In the genomic region with DNA sequence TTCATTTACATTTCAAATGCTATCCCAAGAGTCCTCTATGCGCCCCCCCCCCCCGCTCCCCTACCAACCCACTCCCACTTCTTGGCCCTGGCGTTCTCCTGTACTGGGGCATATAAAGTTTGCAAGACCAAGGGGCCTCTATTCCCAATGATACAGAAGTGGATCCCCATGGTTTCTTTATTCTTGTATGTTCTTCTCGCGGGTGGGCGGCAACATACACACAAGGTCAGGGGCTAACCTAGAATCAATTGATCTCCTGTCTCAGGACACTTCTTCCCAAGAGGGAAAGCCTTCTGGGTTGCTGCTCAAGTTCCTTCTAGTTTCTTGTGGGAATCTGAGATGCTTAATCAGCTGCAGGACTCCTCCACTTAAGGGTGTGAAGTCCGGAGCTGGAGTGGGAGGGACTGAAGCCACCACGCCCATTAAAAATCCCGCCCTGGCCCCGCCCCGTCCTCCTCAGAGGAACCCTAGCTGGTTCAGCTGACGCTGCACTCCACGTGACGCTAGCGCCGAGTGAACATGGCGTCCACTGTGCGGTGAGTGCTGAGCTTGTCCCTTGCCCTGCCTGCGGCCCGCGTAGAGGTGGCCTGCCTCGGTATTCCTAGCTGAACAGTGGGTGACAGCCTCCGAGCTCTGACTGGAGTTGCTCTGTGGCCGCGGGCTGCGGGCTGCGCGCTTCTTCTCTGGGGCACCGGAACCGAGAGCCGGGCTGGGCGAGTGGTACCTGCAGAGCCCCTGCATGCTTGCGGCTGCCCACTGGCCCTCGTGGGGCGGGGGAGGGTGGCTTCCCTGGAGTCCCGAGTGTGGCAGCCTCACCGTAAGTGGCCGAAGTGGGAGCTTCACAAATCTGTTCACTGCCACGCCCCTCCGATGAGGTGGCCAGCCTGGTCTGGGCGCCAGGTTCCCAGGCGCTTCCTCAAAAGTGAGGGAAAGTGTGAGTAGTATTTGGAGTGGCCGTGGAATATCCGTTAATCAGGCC, we compare ENCODE assay signal across 8 mouse cellular contexts. TPM values are rescaled to one million over a fixed set of nuclear protein-coding genes. Genes with fewer than 3 reads are reported as not detected.
A peak's percentile ranks its signal among the peaks of the same experiment; 100 is the strongest.
DNase-seq lines count a peak whose midpoint lies in the region; ATAC-seq lines count a peak whose summit lies in the region.

A gene (plus strand): TSS at position 461 of the 979 bp plus-strand sequence.

- peak within 1 kb of the TSS; percentile 88 for H3K27ac ChIP-seq in hindbrain, embryonic 10.5 days

- WGBS in hindbrain, embryonic 10.5 days, result 7% methylated on average over 44 of the region's 44 CpGs

- 0 out of 2 replicates have a peak, but pooled peaks cover 4% of the 10 kb centered on the region for H3K27me3 ChIP-seq in hindbrain, embryonic 10.5 days (ENCODE audit: insufficient read depth, poor library complexity, severe bottlenecking)

- H3K4me1 ChIP-seq in hindbrain, embryonic 10.5 days (replicated peaks), result peaks cover 37% of the 10 kb centered on the region

- ATAC-seq in frontal cortex, adult (ENCODE audit: low TSS enrichment), result peak; percentile 97

- H3K9me3 ChIP-seq in hindbrain, embryonic 10.5 days, result 0 out of 2 replicates have a peak, but pooled peaks cover 3% of the 10 kb centered on the region

- H3K36me3 ChIP-seq in hindbrain, embryonic 10.5 days, result no peaks in the 10 kb centered on the region

- peak; percentile 94 for DNase-seq in Muller cell, postnatal 12 days (ENCODE audit: inconsistent ontology term)
- peak; percentile 70 for DNase-seq in cerebellum, adult 9-10 months
- peak; percentile 93 for DNase-seq in hindbrain, embryonic 10.5 days (ENCODE audit: low spot score)
- DNase-seq in layer of hippocampus, postnatal 14 days (ENCODE audit: low spot score in 2 of 2), result peak; percentile 74 to 82
- DNase-seq in lung, postnatal 14 days, result peak; percentile 88
- peak; percentile 78 for DNase-seq in retina, adult 2 months (ENCODE audit: low read depth, low spot score)
- DNase-seq in thymus, postnatal 36 days, result peak; percentile 66 to 72

- H3K4me3 ChIP-seq in hindbrain, embryonic 10.5 days, result peak within 1 kb of the TSS; percentile 84

RNA-seq across cellular contexts. Expression of the gene that starts here (rescaled TPM):
- 76.1 and 76.9 TPM in 2 replicates for polyA plus RNA-seq in hindbrain, embryonic 10.5 days (2016; fragmentation: Nextera tagmentation; extraction: Ambion mirVana)
- 10 to 100 TPM; 34.9 to 35.6 TPM for total RNA-seq in layer of hippocampus, postnatal 14 days (2021)

Comparison
In these comparisons a context has a peak if more than half of its experiments do, and no peak if none do; other contexts are left out.
1. Peak in every context shown above with its lines: DNase-seq, ATAC-seq, H3K4me3 ChIP-seq and H3K27ac ChIP-seq.